Mouse (Mus musculus): ENCODE data around the gene Gng12.

The Gng12 gene

GRCm38 (mm10) chr6:66994981-66995380 lies 98.8 kb downstream of the Gng12 start:
- DNase-seq = no peak

DNA sequence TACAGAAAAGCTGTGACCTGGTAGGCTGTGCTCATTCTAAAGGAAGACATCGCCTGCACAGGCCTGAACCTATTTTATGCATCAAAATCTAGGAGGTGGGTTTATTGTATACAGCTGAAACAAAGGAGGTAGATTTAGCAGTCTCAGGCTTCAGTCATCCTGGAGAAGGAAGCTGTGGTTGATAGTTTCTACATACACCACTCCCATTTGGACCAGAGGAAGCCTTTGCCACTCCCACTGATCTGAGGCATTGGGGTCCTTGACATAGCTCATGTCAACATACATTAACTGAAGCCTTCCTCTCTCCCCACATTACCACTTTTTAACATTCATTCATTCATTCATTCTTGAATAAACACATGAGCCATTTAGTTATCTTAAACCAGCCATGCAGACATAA lies 99.6 kb downstream of the Gng12 start:
- DNase-seq = no peak

DNA sequence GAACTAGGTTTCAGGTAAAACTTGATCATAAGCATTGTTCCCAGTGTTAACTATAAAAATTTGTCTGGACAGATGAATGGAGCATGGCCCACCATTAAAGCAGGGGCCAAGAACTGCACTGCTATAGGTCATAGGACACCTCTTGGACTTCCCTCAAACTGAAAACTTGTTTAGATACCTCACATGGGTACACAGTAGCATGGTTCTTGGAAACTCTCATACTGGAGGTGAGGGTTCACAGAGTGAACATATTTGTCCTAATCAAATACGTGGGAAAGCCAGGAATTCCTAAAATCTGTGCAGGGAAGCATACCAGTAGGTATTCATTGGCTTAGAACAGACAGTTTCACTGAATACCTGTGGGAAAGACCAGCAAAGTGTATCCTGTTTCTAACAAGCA lies 100.1 kb downstream of the Gng12 start:
- DNase-seq = no peak

GRCm38 (mm10) chr6:66998645-66999044 lies 102.4 kb downstream of the Gng12 start:
- no peak for DNase-seq

GRCm38 (mm10) chr6:66999800-67000199 lies 103.6 kb downstream of the Gng12 start:
- DNase-seq = no peak

DNA sequence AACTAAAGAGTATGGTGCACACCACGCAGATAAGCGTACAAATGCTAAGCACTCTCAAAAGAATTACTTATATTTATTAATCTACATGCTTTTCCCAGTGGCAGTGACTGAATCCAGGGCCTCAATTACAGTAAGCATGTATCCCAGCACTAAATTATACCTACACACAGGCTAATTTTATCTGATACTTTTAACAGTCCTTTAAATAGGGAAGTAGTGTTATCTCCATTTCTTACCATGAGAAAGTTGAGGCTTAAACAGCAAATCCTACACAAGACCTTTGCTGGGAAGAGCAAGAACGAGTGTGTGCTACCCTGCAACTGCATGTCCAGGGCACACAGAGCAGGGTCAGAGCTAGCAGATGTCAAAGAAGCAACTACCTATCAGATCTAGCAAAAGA lies 113.7 kb downstream of the Gng12 start:
- no peak for DNase-seq

DNA sequence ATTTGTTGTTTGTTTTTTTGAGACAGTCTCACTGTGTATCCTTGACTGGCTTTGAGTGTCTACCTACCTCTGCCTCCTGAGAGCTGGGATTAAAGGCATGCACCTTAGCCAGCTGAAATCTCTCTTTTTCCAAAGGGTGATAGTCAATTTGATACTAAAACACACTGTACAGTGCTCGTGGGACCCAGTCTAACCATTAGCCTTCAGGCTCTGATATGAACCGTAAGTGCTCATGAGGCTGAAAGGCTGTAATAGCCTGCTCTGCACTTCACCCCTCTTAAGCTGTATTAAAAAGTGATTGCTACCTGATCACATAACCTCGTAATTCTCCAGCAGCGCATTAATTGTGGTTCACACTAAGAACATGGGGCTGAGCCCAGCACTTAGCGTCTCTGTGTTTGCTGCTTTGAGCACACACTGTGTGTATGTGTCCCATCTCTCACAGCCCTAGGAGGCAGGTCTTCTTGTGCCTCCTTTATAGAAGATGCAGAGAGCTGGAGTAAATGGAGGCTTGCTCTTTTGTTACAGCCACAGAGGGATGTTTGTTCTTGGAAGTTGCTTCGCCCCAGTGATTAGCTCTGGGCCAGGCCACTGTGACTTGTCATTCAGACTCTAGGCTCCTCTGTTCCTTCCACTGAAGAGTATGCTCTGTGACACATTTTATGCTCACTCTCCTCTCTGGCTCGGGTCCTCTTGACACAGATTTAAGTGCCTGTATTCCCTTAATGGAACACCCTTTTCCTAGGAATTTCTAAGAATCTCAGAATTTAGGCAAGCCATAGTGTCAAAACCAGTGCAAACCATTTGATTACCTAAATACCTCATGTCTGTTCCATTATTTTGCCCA lies 114.4 kb downstream of the Gng12 start:
- DNase-seq = no peak

GRCm38 (mm10) chr6:67011217-67011518 lies 115.0 kb downstream of the Gng12 start:
- no peak for DNase-seq

- no peak for DNase-seq
Measured at GRCm38 (mm10) chr6:67013293-67013948, 117.2 kb downstream of the Gng12 start.

DNA sequence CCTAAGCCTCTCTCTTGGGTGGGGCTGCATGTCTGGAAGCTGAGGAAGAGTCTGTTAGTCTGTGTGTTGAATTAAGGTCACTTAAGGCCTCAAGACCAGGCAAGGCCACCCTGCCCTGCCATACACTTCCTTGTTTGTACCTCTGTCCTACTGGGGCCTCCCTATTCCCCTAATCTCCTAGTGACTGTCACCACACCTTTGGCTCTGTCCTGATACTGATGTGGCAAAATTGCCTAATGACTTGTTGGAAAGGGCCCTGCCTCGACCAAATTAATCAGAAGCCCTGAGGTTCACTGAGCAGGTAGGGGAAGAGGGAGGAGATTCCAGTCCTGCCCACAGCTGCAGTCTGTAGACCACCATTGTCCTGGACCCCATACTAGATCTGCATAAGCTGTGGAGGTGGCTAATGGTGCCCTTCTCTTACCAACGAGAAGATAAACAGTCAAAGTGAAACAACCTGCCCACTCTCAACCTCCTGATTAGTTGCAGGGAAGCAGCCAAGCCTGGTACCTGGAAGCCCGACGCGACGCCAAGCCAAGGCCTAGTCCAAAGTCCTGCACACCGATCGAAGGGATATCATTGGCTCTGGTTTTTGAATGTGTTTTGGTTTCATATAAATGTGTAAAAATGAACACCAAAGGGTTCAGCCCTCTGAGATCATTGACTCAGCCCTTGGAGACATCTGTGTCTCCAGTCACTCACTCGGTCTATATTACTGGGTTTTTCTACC lies 117.9 kb downstream of the Gng12 start:
- no peak for DNase-seq

DNA sequence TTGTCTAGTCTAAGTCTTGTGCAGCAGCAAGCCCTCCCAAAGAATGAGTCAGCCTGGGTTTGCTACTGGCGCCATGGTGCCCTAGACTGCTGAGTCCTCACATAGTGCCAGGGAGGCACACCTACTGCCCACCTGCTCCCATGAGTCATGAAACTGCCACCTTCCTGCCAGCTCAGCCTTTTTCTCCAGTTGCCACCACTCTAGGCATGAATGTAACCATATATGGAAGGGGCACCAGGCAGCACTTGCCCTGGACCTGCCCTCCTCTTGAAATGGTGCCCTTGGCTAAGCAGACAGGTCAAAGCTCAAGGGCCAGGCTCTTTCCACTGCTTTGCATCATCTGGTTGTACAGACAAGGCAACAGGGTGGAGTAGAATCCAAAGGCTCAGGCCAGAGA lies 118.5 kb downstream of the Gng12 start:
- DNase-seq = peak; percentile 40

GRCm38 (mm10) chr6:67015739-67016519 lies 119.7 kb downstream of the Gng12 start:
- DNase-seq = no peak

GRCm38 (mm10) chr6:67016520-67017111 lies 120.4 kb downstream of the Gng12 start:
- DNase-seq = no peak

GRCm38 (mm10) chr6:67018365-67018764 lies 122.2 kb downstream of the Gng12 start:
- DNase-seq = no peak

- peak; percentile 35 for DNase-seq
Measured at GRCm38 (mm10) chr6:67019001-67019400, 122.8 kb downstream of the Gng12 start.

- DNase-seq = no peak
Measured at GRCm38 (mm10) chr6:67021308-67021707, 125.1 kb downstream of the Gng12 start.

GRCm38 (mm10) chr6:67023729-67024128 lies 127.5 kb downstream of the Gng12 start:
- no peak for DNase-seq

DNA sequence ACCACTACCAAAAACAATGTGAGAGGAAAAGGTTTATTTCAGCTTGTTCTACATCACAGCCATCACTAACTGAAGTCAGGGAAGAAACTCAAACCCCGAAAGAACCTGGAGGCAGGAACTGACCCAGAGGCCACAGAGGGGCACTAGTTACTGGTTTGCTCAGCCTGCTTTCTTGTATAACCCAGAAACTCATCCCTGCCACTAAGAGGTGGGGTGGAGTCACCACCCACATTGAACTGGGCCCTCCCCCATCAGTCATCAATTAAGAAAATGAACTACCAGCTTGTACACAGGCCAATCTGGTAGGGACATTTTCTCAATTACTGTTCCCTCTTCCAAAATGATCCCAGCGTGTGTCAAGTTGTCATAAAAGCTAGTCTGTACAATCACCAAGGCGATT lies 130.5 kb downstream of the Gng12 start:
- DNase-seq = no peak

GRCm38 (mm10) chr6:67027438-67028142 lies 131.4 kb downstream of the Gng12 start:
- DNase-seq = no peak

- no peak for DNase-seq
Measured at GRCm38 (mm10) chr6:67029312-67029950, 133.2 kb downstream of the Gng12 start.

DNA sequence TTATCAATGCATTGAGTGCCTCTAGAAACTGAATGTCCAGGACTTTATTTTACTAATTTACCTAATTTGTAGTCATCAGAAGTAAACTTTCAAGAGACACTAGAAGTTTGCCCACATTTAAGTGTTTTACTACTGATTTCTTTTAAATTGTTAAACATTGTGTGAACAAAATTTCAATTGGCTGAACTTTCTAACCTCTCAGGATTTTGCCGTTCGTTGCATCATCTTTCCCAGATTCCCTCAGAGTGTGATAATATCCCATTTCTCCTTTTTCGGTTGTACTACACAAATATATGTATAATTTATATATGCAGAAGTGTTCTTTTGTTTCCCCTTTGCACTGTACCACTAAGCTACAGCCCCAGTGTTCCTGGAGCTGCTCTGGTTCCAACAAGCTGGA lies 133.8 kb downstream of the Gng12 start:
- DNase-seq = no peak

DNA sequence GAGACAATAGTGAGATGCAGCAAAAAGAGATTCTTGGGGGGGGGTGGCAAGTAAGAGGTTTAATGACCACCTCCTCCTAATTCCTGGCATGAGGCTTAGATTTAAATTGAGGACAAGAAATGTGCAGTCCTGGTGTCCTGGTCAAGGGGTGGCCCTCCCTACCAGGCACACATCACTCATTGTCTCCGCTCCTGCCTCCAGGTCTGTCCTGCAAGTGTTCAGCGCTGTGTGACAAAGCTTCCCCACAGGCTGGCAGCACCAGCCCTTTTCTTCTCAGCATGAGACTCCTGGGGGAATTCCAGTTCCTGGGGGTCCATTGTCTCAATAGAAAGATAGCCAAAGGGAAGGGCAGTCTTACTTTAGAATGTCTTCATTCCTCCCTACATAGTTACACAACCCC lies 134.2 kb downstream of the Gng12 start:
- no peak for DNase-seq

Data from right cerebral cortex, adult 18-20 months (tissue).